Mouse (Mus musculus): ENCODE data around the gene 4933402D24Rik.

- TF ChIP-seq CTCF (IDR thresholded peaks at IDR 0.05; ENCODE audit: extremely low read depth, insufficient read depth, insufficient read length, insufficient replicate concordance): no peak
- TF ChIP-seq POLR2A (IDR thresholded peaks at IDR 0.05; ENCODE audit: low read depth, low read length): no peak
Measured at GRCm38 (mm10) chr1:63776902-63777630, 8.0 kb upstream of the 4933402D24Rik start.
